Mouse (Mus musculus): Measurements from ENCODE around the gene Thy1. TPM values are rescaled to one million over a fixed set of nuclear protein-coding genes. Genes with fewer than 3 reads are reported as not detected.

The Thy1 gene
- polyA plus RNA-seq, 1 experiment, result 767 TPM

- TF ChIP-seq POLR2A (IDR thresholded peaks at IDR 0.05; ENCODE audit: insufficient read depth, low read depth, low read length) (no peak), CTCF (IDR thresholded peaks at IDR 0.05; ENCODE audit: insufficient read depth, low read depth, low read length) (peak; percentile 77)
- Histone ChIP-seq H3K4me3 (ENCODE audit: insufficient read depth, low read depth, low read length) (no peak overlapping the region), H3K4me1 (ENCODE audit: control insufficient read depth, insufficient read depth, low read length) (peaks cover 30% of the 10 kb centered on the region), H3K27ac (ENCODE audit: insufficient read depth, low read depth, low read length) (no peak overlapping the region)
- 43% methylated on average over 24 of the region's 24 CpGs for WGBS
Measured at GRCm38 (mm10) chr9:44093612-44094503, 50.7 kb downstream of the Thy1 start.

DNA sequence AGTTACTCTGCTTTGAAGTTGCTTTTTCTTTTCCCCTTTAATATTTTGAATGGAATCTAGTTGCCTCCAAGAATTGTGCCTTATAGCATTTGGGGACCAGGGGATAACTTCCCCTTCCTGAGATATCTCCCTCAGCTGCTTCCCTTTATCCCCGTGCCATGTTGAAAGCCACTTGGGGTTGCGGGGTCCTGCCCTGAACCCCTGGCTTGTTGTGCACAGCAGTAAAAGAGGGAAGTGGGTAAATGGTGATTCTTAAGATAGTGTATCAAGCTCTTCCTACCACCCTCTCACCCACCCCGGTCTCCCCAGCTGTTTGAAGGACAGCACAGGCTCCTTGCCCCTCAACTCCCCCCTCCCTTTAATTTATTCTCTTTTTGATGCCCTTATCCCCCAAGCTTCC is 51.6 kb downstream of the Thy1 start:
- Histone ChIP-seq H3K4me1 (ENCODE audit: control insufficient read depth, insufficient read depth, low read length) (peaks cover 21% of the 10 kb centered on the region), H3K4me3 (ENCODE audit: insufficient read depth, low read depth, low read length) (no peak overlapping the region), H3K27ac (ENCODE audit: insufficient read depth, low read depth, low read length) (no peak overlapping the region)
- TF ChIP-seq CTCF (IDR thresholded peaks at IDR 0.05; ENCODE audit: insufficient read depth, low read depth, low read length) (no peak), POLR2A (IDR thresholded peaks at IDR 0.05; ENCODE audit: insufficient read depth, low read depth, low read length) (no peak)
- 96% methylated on average over 3 of the region's 3 CpGs for WGBS

DNA sequence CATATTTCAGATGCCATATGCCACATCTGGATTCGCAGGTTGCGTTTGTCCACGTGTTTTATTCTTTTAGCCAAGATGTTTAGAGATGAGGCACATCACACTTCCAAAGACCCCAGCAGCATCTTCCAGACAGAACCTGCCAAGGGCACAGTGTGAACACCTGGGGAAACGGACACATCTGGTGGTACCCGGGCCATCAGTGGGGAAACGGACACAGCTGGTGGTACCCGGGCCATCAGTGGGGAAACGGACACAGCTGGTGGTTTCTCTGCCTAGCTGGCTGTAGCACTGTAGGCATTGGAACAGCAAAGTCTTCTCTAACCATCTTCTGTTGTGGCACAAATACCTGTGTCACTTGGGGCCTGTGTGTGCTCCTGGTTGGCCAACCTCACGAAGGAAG is 52.6 kb downstream of the Thy1 start:
- TF ChIP-seq CTCF (IDR thresholded peaks at IDR 0.05; ENCODE audit: insufficient read depth, low read depth, low read length) (no peak), POLR2A (IDR thresholded peaks at IDR 0.05; ENCODE audit: insufficient read depth, low read depth, low read length) (no peak)
- H3K4me3 ChIP-seq (ENCODE audit: insufficient read depth, low read depth, low read length), result no peak overlapping the region
- H3K27ac ChIP-seq (ENCODE audit: insufficient read depth, low read depth, low read length), result peak overlapping the region; percentile 96; the same call in 1 of the 2 replicates
- H3K4me1 ChIP-seq (ENCODE audit: control insufficient read depth, insufficient read depth, low read length), result peaks cover 15% of the 10 kb centered on the region
- WGBS, result 90% methylated on average over 9 of the region's 9 CpGs

DNA sequence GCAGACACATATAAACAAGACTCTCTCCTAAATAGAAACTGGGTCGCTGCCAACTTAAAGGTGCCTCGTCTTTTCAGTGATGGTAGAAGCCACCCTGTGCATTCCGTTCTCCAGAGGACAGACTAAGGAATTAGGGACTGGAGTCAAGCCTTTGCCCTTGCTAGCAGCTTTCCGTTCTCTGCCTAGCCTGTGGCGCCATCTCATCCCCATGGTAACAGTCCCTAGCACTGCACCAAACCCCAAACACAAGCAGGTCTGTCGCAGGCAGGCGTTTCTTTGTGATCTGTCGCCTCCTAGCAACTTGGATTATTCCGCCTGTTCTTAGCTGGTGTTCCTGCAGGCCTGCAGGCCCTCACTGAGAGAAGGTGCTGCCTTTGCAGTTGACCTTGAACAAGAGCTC is 53.4 kb downstream of the Thy1 start:
- 19% methylated on average over 9 of the region's 9 CpGs for WGBS
- TF ChIP-seq POLR2A (IDR thresholded peaks at IDR 0.05; ENCODE audit: insufficient read depth, low read depth, low read length) (no peak), CTCF (IDR thresholded peaks at IDR 0.05; ENCODE audit: insufficient read depth, low read depth, low read length) (no peak)
- H3K27ac ChIP-seq (ENCODE audit: insufficient read depth, low read depth, low read length), result peak overlapping the region; percentile 96
- H3K4me3 ChIP-seq (ENCODE audit: insufficient read depth, low read depth, low read length), result no peak overlapping the region
- peaks cover 15% of the 10 kb centered on the region for H3K4me1 ChIP-seq (ENCODE audit: control insufficient read depth, insufficient read depth, low read length)

Other genes starting within 250 kb of the Thy1 start
- not detected in 2 replicates for gene Usp2, start 23.6 kb downstream of the Thy1 start, polyA plus RNA-seq (2012; ENCODE audit: insufficient read depth, insufficient read length, low replicate concordance, missing spikeins)
- gene Mfrp, start 58.3 kb downstream of the Thy1 start, polyA plus RNA-seq (2012; ENCODE audit: insufficient read depth, insufficient read length, low replicate concordance, missing spikeins), result not detected in 2 replicates
- not detected in 2 replicates for gene C1qtnf5, start 63.9 kb downstream of the Thy1 start, polyA plus RNA-seq (2012; ENCODE audit: insufficient read depth, insufficient read length, low replicate concordance, missing spikeins)
- not detected in 2 replicates for gene Gm49380, start 70.1 kb downstream of the Thy1 start, polyA plus RNA-seq (2012; ENCODE audit: insufficient read depth, insufficient read length, low replicate concordance, missing spikeins)
- gene Rnf26, start 70.1 kb downstream of the Thy1 start, polyA plus RNA-seq (2012; ENCODE audit: insufficient read depth, insufficient read length, low replicate concordance, missing spikeins), result 257 TPM in 1 of 2 replicates, not detected in the other
- not detected in 2 replicates for gene Mcam, start 91.1 kb downstream of the Thy1 start, polyA plus RNA-seq (2012; ENCODE audit: insufficient read depth, insufficient read length, low replicate concordance, missing spikeins)
- 80.7 and 279 TPM in 2 replicates for gene Cbl, start 190.7 kb downstream of the Thy1 start, polyA plus RNA-seq (2012; ENCODE audit: insufficient read depth, insufficient read length, low replicate concordance, missing spikeins)
- not detected in 2 replicates for gene Ccdc153, start 197.3 kb downstream of the Thy1 start, polyA plus RNA-seq (2012; ENCODE audit: insufficient read depth, insufficient read length, low replicate concordance, missing spikeins)
- gene Pdzd3, start 208.1 kb downstream of the Thy1 start, polyA plus RNA-seq (2012; ENCODE audit: insufficient read depth, insufficient read length, low replicate concordance, missing spikeins), result not detected in 2 replicates
- gene Nlrx1, start 225.2 kb downstream of the Thy1 start, polyA plus RNA-seq (2012; ENCODE audit: insufficient read depth, insufficient read length, low replicate concordance, missing spikeins), result not detected in 2 replicates
- not detected in 2 replicates for gene Abcg4, start 245.2 kb downstream of the Thy1 start, polyA plus RNA-seq (2012; ENCODE audit: insufficient read depth, insufficient read length, low replicate concordance, missing spikeins)

All from olfactory bulb, adult 2 months (tissue).